Mouse (Mus musculus) testis, adult 2 months (tissue): ENCODE data around the gene Top2b. TPM values are rescaled to one million over a fixed set of nuclear protein-coding genes. Genes with fewer than 3 reads are reported as not detected.

Source experiments
- H3K27ac ChIP-seq: fragments of 200-500 bp; 2 replicates; pipeline ENCODE4 v1.5.1; 2012; ENCODE audit warnings: low read depth, low read length; ENCODE audit not compliant: control insufficient read depth, insufficient read depth
- H3K27me3 ChIP-seq: fragments of 200-500 bp; 2 replicates; pipeline ENCODE4 v1.6.1; 2012; ENCODE audit warnings: mild to moderate bottlenecking, low read length, moderate library complexity; ENCODE audit not compliant: control insufficient read depth, insufficient read depth
- H3K36me3 ChIP-seq: fragments of 200-500 bp; 2 replicates; pipeline ENCODE4 v1.6.1; 2012; ENCODE audit warnings: mild to moderate bottlenecking, low read length; ENCODE audit not compliant: control insufficient read depth, insufficient read depth
- H3K4me1 ChIP-seq: fragments of 200-500 bp; 2 replicates; pipeline ENCODE4 v1.6.1; 2012; ENCODE audit warnings: low read length; ENCODE audit not compliant: control insufficient read depth, insufficient read depth
- H3K4me3 ChIP-seq: fragments of 200-500 bp; 2 replicates; pipeline ENCODE4 v1.5.1; 2012; ENCODE audit warnings: low read depth, mild to moderate bottlenecking, low read length, moderate library complexity, mixed read lengths; ENCODE audit not compliant: control insufficient read depth
- CTCF ChIP-seq: fragments of 200-500 bp; IDR thresholded peaks from 2 replicates; pipeline ENCODE4 v1.5.1; 2012; ENCODE audit warnings: low read depth, mild to moderate bottlenecking, inconsistent platforms, low read length, moderate library complexity; ENCODE audit not compliant: control insufficient read depth, insufficient read depth, insufficient replicate concordance
- POLR2A ChIP-seq: fragments of 200-500 bp; IDR thresholded peaks from 2 replicates; pipeline ENCODE4 v1.6.1; 2012; ENCODE audit warnings: low read depth, mild to moderate bottlenecking, inconsistent platforms, low read length, moderate library complexity; ENCODE audit not compliant: control insufficient read depth
- polyA plus RNA-seq: library from polyadenylated mRNA; depleted of rRNA; stranded (reverse); fragments of >200 nt; gene quantifications from 2 replicates; pipeline ENCODE4 v1.2.3, GENCODE M21; 2012

Top2b gene
- polyA plus RNA-seq, 1 experiment = 6.7 TPM

- no peak for TF ChIP-seq POLR2A
- TF ChIP-seq CTCF = no peak
- Histone ChIP-seq H3K36me3 (no peaks in the 10 kb centered on the region; the same call in 1 of the 2 replicates), H3K4me3 (no peak overlapping the region), H3K27me3 (no peaks in the 10 kb centered on the region), H3K27ac (no peak overlapping the region), H3K4me1 (no peaks in the 10 kb centered on the region)
These were observed 62.6 kb downstream of the Top2b start for GRCm38 (mm10) chr14:16427569-16427968.

DNA sequence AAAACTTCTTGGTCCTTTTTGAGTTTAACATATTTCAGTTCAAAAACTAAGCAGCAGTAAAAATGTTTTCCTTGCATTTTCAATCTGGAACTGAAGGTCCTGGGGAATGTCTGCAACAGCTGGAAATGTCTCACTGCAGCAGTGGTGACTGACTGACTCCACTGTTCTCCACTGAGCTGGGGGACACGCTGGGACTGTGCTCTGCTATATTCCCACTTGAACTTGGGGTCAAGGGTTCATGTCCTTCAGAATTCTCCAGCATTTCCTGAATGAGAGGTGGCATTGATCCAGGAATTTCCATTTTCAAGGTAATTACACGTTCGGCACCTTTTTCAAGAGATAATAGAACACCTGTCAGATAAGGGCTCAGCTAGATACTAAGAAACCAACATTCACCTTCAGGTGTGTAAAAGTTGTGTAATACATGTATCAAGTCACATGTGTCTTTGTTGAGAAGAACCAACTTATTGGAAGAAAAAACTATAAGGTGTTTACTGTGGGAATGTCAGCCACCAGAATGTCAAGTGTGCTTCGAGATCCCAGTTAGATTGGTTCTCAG is 67.0 kb downstream of the Top2b start:
- Histone ChIP-seq H3K27me3 (no peaks in the 10 kb centered on the region), H3K27ac (no peak overlapping the region), H3K4me3 (no peak overlapping the region), H3K4me1 (no peaks in the 10 kb centered on the region), H3K36me3 (no peaks in the 10 kb centered on the region; the same call in 1 of the 2 replicates)
- TF ChIP-seq CTCF (no peak), POLR2A (no peak)

DNA sequence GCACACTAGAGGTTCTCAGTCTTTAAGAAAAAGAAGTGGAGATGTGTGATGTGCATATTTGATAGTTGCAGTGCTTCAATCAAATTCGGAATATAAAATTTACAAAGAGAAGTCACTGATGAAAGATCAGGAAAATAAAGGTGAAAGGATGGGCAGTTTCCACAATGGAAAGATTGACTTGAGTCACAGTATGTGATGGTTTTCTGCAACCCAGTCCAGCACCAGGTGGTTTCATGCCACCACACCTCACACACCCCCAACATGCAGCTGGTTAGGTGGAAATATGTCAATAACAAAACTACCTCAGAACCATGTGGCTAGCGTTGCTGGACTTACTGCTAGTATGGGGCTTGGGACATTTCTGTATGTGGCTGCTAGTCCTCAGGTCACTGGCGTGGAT is 67.6 kb downstream of the Top2b start:
- no peaks in the 10 kb centered on the region; the same call in 1 of the 2 replicates for H3K36me3 ChIP-seq

GRCm38 (mm10) chr14:16433206-16433605 is 68.2 kb downstream of the Top2b start:
- Histone ChIP-seq H3K27me3 (no peaks in the 10 kb centered on the region), H3K27ac (no peak overlapping the region), H3K4me3 (no peak overlapping the region), H3K36me3 (no peaks in the 10 kb centered on the region; the same call in 1 of the 2 replicates), H3K4me1 (no peaks in the 10 kb centered on the region)
- TF ChIP-seq CTCF (no peak), POLR2A (no peak)

More for the DNA sequence above, 67.6 kb downstream of the Top2b start:
- Histone ChIP-seq H3K27ac (no peak overlapping the region), H3K4me3 (no peak overlapping the region), H3K27me3 (no peaks in the 10 kb centered on the region), H3K4me1 (no peaks in the 10 kb centered on the region)
- TF ChIP-seq POLR2A (no peak), CTCF (no peak)

GRCm38 (mm10) chr14:16434396-16435171 is 69.6 kb downstream of the Top2b start:
- no peak overlapping the region for H3K27ac ChIP-seq
- H3K4me3 ChIP-seq = no peak overlapping the region
- no peaks in the 10 kb centered on the region for H3K4me1 ChIP-seq
- TF ChIP-seq CTCF (no peak), POLR2A (no peak)
- H3K36me3 ChIP-seq = no peaks in the 10 kb centered on the region; the same call in 1 of the 2 replicates
- H3K27me3 ChIP-seq = no peaks in the 10 kb centered on the region

- Histone ChIP-seq H3K4me1 (no peaks in the 10 kb centered on the region), H3K36me3 (no peaks in the 10 kb centered on the region), H3K27ac (no peak overlapping the region), H3K4me3 (no peak overlapping the region), H3K27me3 (no peaks in the 10 kb centered on the region)
- TF ChIP-seq POLR2A (no peak), CTCF (no peak)
These were observed 72.4 kb downstream of the Top2b start for GRCm38 (mm10) chr14:16437386-16437785.

DNA sequence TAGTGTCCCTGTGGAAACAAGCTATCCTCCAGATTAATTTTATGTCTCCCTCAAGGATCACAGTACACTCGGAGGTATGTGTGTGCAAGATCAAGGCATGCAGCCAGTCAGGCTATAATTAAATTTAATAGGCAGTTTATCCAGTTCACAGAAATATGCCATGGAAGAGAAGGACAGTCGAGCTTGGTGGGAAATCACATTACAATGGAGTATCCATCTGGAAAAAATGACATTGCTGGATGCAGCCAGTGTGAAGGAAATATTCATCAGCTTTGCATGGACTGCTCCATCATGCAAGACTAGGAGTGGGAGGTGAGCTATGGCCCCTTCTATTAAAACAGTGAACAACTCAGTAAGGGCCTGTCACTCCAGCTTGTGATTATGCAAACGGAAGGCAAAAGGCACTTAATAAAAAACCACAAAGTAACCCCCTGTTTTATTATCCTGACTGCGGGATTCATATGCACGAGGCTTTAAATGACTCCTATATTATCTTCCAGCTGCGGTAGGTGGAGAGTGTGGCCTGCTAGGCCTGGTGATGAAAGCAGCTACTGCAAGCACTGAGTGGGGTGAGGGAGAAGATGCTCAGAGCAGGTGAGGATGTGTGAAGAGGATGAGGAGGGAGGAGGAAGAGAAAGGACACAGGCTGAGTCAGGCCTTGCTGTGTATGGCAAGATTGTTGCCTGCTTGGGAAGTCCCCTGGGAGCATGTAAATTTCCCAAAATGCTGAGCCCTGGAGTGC is 74.6 kb downstream of the Top2b start:
- H3K27me3 ChIP-seq = no peaks in the 10 kb centered on the region
- no peaks in the 10 kb centered on the region for H3K36me3 ChIP-seq
- no peak overlapping the region for H3K27ac ChIP-seq
- H3K4me3 ChIP-seq = no peak overlapping the region
- no peak for TF ChIP-seq CTCF
- no peak for TF ChIP-seq POLR2A
- H3K4me1 ChIP-seq = no peaks in the 10 kb centered on the region
